Comparison of ENCODE assay signal across 8 mouse cellular contexts in genomic region chr19:6061021-6061533, GRCm38 (mm10). TPM values are rescaled to one million over a fixed set of nuclear protein-coding genes. Genes with fewer than 3 reads are reported as not detected.
DNase-seq lines count a peak whose midpoint lies in the region; ATAC-seq lines count a peak whose summit lies in the region.

Gene Znhit2 (plus strand): TSS chr19:6061192.

- peaks cover 4% of the 10 kb centered on the region; the same call in 1 of the 2 replicates for H3K36me3 ChIP-seq in hindbrain, embryonic 15.5 days

- H3K27ac ChIP-seq in hindbrain, embryonic 15.5 days (replicated peaks), result peak within 1 kb of the TSS; percentile 93

- H3K4me2 ChIP-seq in hindbrain, embryonic 15.5 days, result peak within 1 kb of the TSS; percentile 99

- H3K4me3 ChIP-seq in hindbrain, embryonic 15.5 days, result peak within 1 kb of the TSS; percentile 93

- peak; percentile 96 for DNase-seq in T-cell, adult 2 months (ENCODE audit: low spot score)
- peak; percentile 91 to 93 for DNase-seq in cerebellum, postnatal 25 days
- DNase-seq in frontal cortex, postnatal 36 days (ENCODE audit: low spot score in 2 of 2), result peak; percentile 93 to 97
- peak; percentile 90 for DNase-seq in left cerebral cortex, adult 11 months (ENCODE audit: low spot score)
- peak; percentile 95 to 96 for DNase-seq in lung, postnatal 4 days
- peak; percentile 95 to 96 for DNase-seq in right cerebral cortex, adult 2 months (ENCODE audit: low spot score in 2 of 2)
- DNase-seq in urinary bladder, postnatal 14 days (ENCODE audit: low spot score), result peak; percentile 95

- H3K9me3 ChIP-seq in hindbrain, embryonic 15.5 days, result no peaks in the 10 kb centered on the region

- under 1% methylated on average over 58 of the region's 58 CpGs for WGBS in hindbrain, embryonic 15.5 days

- peak within 1 kb of the TSS; percentile 98 for H3K9ac ChIP-seq in hindbrain, embryonic 15.5 days

- ATAC-seq in hindbrain, embryonic 15.5 days (ENCODE audit: low FRiP score, low read depth), result peak; percentile 67

- H3K27me3 ChIP-seq in hindbrain, embryonic 15.5 days, result no peaks in the 10 kb centered on the region

- H3K4me1 ChIP-seq in hindbrain, embryonic 15.5 days (replicated peaks), result peaks cover 62% of the 10 kb centered on the region

RNA-seq across cellular contexts. Expression of gene Znhit2, which starts in this region (rescaled TPM):
- polyA plus RNA-seq in hindbrain, embryonic 15.5 days (2015; fragmentation: Nextera tagmentation; extraction: Ambion mirVana), result 33.0 and 34.8 TPM in 2 replicates

Comparison
In these comparisons a context has a peak if more than half of its experiments do, and no peak if none do; other contexts are left out.
1. Peak in every context shown above with its lines: DNase-seq, ATAC-seq, H3K4me3 ChIP-seq and H3K27ac ChIP-seq.